In genomic region chr5:147825375-147825969, GRCm38 (mm10) we compare ENCODE assay signal across 9 mouse cellular contexts. TPM values are rescaled to one million over a fixed set of nuclear protein-coding genes. Genes with fewer than 3 reads are reported as not detected.
DNase-seq lines count a peak whose midpoint lies in the region; ATAC-seq lines count a peak whose summit lies in the region.
"Had no signal": no experiment of that assay in that cellular context is flagged by ENCODE, and none has a peak within 500 bp of the region (broad histone marks: within the 10 kb centered on the region; RNA-seq: fewer than 3 reads in every experiment).

No protein-coding gene starts in this region.

- no peaks in the 10 kb centered on the region for H3K36me3 ChIP-seq in lung, embryonic 16.5 days (ENCODE audit: control insufficient read depth, insufficient read depth, low read length)
- H3K36me3 ChIP-seq in heart, embryonic 10.5 days = no peaks in the 10 kb centered on the region
- H3K36me3 ChIP-seq in kidney, embryonic 15.5 days = no peaks in the 10 kb centered on the region
- no peaks in the 10 kb centered on the region for H3K36me3 ChIP-seq in neural tube, embryonic 14.5 days (ENCODE audit: control insufficient read depth, insufficient read depth, low read length)

- no peaks in the 10 kb centered on the region for H3K27me3 ChIP-seq in lung, embryonic 16.5 days (ENCODE audit: control insufficient read depth, insufficient read depth, low read depth, low read length)
- no peaks in the 10 kb centered on the region for H3K27me3 ChIP-seq in heart, embryonic 10.5 days (ENCODE audit: insufficient read depth, poor library complexity, severe bottlenecking)
- no peaks in the 10 kb centered on the region for H3K27me3 ChIP-seq in kidney, embryonic 15.5 days
- no peaks in the 10 kb centered on the region for H3K27me3 ChIP-seq in neural tube, embryonic 14.5 days (ENCODE audit: control insufficient read depth, insufficient read depth, low read length)
- H3K27me3 ChIP-seq: Patski had no signal

- H3K9me3 ChIP-seq in lung, embryonic 16.5 days (ENCODE audit: control insufficient read depth, low read length) = no peaks in the 10 kb centered on the region; the same call in 1 of the 2 replicates
- H3K9me3 ChIP-seq in heart, embryonic 10.5 days = no peaks in the 10 kb centered on the region
- no peaks in the 10 kb centered on the region for H3K9me3 ChIP-seq in kidney, embryonic 15.5 days (replicated peaks)
- no peaks in the 10 kb centered on the region for H3K9me3 ChIP-seq in neural tube, embryonic 14.5 days (ENCODE audit: control insufficient read depth, low read length)

- peaks cover 15% of the 10 kb centered on the region for H3K4me1 ChIP-seq in lung, embryonic 16.5 days (replicated peaks; ENCODE audit: control insufficient read depth, insufficient read depth, low read length)
- H3K4me1 ChIP-seq in heart, embryonic 10.5 days = peaks cover 22% of the 10 kb centered on the region
- H3K4me1 ChIP-seq in kidney, embryonic 15.5 days = peaks cover 22% of the 10 kb centered on the region
- no peaks in the 10 kb centered on the region for H3K4me1 ChIP-seq in neural tube, embryonic 14.5 days (ENCODE audit: control insufficient read depth, insufficient read depth, low read length)

- ATAC-seq in lung, embryonic 16.5 days (ENCODE audit: low read depth) = no peak
- no peak for ATAC-seq in kidney, embryonic 15.5 days (replicated peaks; ENCODE audit: low FRiP score)
- no peak for ATAC-seq in neural tube, embryonic 14.5 days (ENCODE audit: low read depth)
- ATAC-seq: Patski had no signal

- no peak overlapping the region for H3K9ac ChIP-seq in lung, embryonic 16.5 days (ENCODE audit: low read length)
- H3K9ac ChIP-seq in kidney, embryonic 15.5 days = no peak overlapping the region
- H3K9ac ChIP-seq in neural tube, embryonic 14.5 days (replicated peaks; ENCODE audit: low read depth, low read length) = no peak overlapping the region

- peak overlapping the region; percentile 37 for H3K4me2 ChIP-seq in lung, embryonic 16.5 days (ENCODE audit: low read depth, low read length)
- peak overlapping the region; percentile 39 for H3K4me2 ChIP-seq in kidney, embryonic 15.5 days
- peak overlapping the region; percentile 16; the same call in 1 of the 2 replicates for H3K4me2 ChIP-seq in neural tube, embryonic 14.5 days (ENCODE audit: low read depth, low read length)

- H3K4me3 ChIP-seq in lung, embryonic 16.5 days (ENCODE audit: low read length) = peak overlapping the region; percentile 1; the same call in 1 of the 2 replicates
- H3K4me3 ChIP-seq in heart, embryonic 10.5 days = peak overlapping the region; percentile 46
- H3K4me3 ChIP-seq in kidney, embryonic 15.5 days (replicated peaks) = 0 out of 2 replicates have a peak overlapping the region, but pooled peaks have one; percentile 2
- H3K4me3 ChIP-seq in neural tube, embryonic 14.5 days (ENCODE audit: low read depth, low read length) = no peak overlapping the region

- 20% methylated on average over 22 of the region's 22 CpGs for WGBS in lung, embryonic 16.5 days
- WGBS in heart, embryonic 10.5 days = 24% methylated on average over 22 of the region's 22 CpGs
- whole genome bisulfite sequencing in kidney, embryonic 15.5 days = 39% methylated on average over 22 of the region's 22 CpGs
- WGBS in neural tube, embryonic 14.5 days = 61% methylated on average over 22 of the region's 22 CpGs

- no peak for DNase-seq in lung, postnatal 25 days (ENCODE audit: low spot score)
- no peak for DNase-seq in heart, embryonic 10.5 days (ENCODE audit: low spot score)
- no peak for DNase-seq in ovary, postnatal 10 days (ENCODE audit: low spot score)
- no peak for DNase-seq in gastrocnemius, postnatal 25 days
- DNase-seq in adrenal gland, postnatal 10 days = no peak

- no peak overlapping the region for H3K27ac ChIP-seq in lung, embryonic 16.5 days (ENCODE audit: low read length)
- peak overlapping the region; percentile 47; the same call in 1 of the 2 replicates for H3K27ac ChIP-seq in heart, embryonic 10.5 days
- peak overlapping the region; percentile 39; the same call in 1 of the 2 replicates for H3K27ac ChIP-seq in kidney, embryonic 15.5 days
- H3K27ac ChIP-seq in neural tube, embryonic 14.5 days (ENCODE audit: low read depth, low read length) = no peak overlapping the region

RNA-seq across cellular contexts. Expression of gene Pomp, which starts 34.8 kb away (rescaled TPM):
- polyA plus RNA-seq in lung, embryonic 16.5 days (2015; fragmentation: Nextera tagmentation; extraction: Ambion mirVana) = 464 and 486 TPM in 2 replicates
- 392 and 458 TPM in 2 replicates for polyA plus RNA-seq in heart, embryonic 10.5 days (2016; fragmentation: Nextera tagmentation; extraction: Ambion mirVana)
- polyA plus RNA-seq in kidney, embryonic 15.5 days (2015; fragmentation: Nextera tagmentation; extraction: Ambion mirVana) = 481 and 542 TPM in 2 replicates
- polyA plus RNA-seq in neural tube, embryonic 14.5 days (2014; fragmentation: Nextera tagmentation; extraction: Ambion mirVana) = 514 and 515 TPM in 2 replicates
- total RNA-seq in gastrocnemius, postnatal 25 days (2021) = 100 to 1,000 TPM; 137 to 142 TPM
- total RNA-seq in adrenal gland, postnatal 10 days (2021) = 100 to 1,000 TPM; 150 to 160 TPM

Comparison
In these comparisons a context has a peak if more than half of its experiments do, and no peak if none do; other contexts are left out.
1. H3K27ac ChIP-seq: peak in heart, embryonic 10.5 days (single experiment) and kidney, embryonic 15.5 days (single experiment); none in lung, embryonic 16.5 days (single experiment) and neural tube, embryonic 14.5 days (single experiment).
2. Peak in every context shown above with its lines, with median percentiles within 50 percentile points of each other: H3K4me2 ChIP-seq.